Mouse (Mus musculus) forebrain, embryonic 12.5 days (tissue): Measurements from ENCODE around the gene Dthd1. TPM values are rescaled to one million over a fixed set of nuclear protein-coding genes. Genes with fewer than 3 reads are reported as not detected.

Experiments
- ATAC-seq: fragments of 200-750 bp; cut with Nextera tagmentation; 2 replicates; pipeline ENCODE4 v1.8.0; 2017; ENCODE audit warnings: moderate TSS enrichment; ENCODE audit not compliant: low FRiP score
- H3K27ac ChIP-seq: fragments of 300-500 bp; sonication (generic); 2 replicates; pipeline ENCODE4 v1.5.1; 2016; ENCODE audit warnings: mild to moderate bottlenecking
- H3K27me3 ChIP-seq: fragments of 300-500 bp; sonication (generic); 2 replicates; pipeline ENCODE4 v1.6.1; 2016; ENCODE audit warnings: mild to moderate bottlenecking
- H3K36me3 ChIP-seq: fragments of 300-500 bp; sonication (generic); replicated peaks from 2 replicates; pipeline ENCODE4 v1.6.1; 2016; ENCODE audit warnings: mild to moderate bottlenecking
- H3K4me1 ChIP-seq: fragments of 300-500 bp; sonication (generic); 2 replicates; pipeline ENCODE4 v1.6.1; 2016
- H3K4me2 ChIP-seq: fragments of 300-500 bp; sonication (generic); 2 replicates; pipeline ENCODE4 v1.6.1; 2016; ENCODE audit warnings: mild to moderate bottlenecking, moderate library complexity
- H3K4me3 ChIP-seq: fragments of 300-500 bp; sonication (generic); replicated peaks from 2 replicates; pipeline ENCODE4 v1.5.1; 2016; ENCODE audit warnings: mild to moderate bottlenecking
- H3K9ac ChIP-seq: fragments of 300-500 bp; sonication (generic); 2 replicates; pipeline ENCODE4 v1.6.1; 2016; ENCODE audit warnings: mild to moderate bottlenecking
- H3K9me3 ChIP-seq: fragments of 300-500 bp; sonication (generic); 2 replicates; pipeline ENCODE4 v1.6.1; 2016
- WGBS: fragments of 180-500 bp; shearing (Covaris S2); methylation state at CpG from one replicate; pipeline ENCODE4 v1.1.7; 2016; 5-methylcytosine and 5-hydroxymethylcytosine counted together
- polyA plus RNA-seq: library from polyadenylated mRNA; unstranded; fragments of >200 nt; fragmentation: Nextera tagmentation; extraction: Ambion mirVana; gene quantifications from 2 replicates; pipeline ENCODE4 v1.2.1, GENCODE M21; 2016

The Dthd1 gene
- polyA plus RNA-seq: not detected in 2 replicates

- H3K4me2 ChIP-seq: no peak within 1 kb of the TSS
- no peak for ATAC-seq
- no peak within 1 kb of the TSS for H3K27ac ChIP-seq
- 0 out of 2 replicates have a peak, but pooled peaks cover 2% of the 10 kb centered on the region for H3K9me3 ChIP-seq
- no peaks in the 10 kb centered on the region for H3K27me3 ChIP-seq
- WGBS: 81% methylated on average over 6 of the region's 6 CpGs
- no peak within 1 kb of the TSS for H3K4me3 ChIP-seq
- H3K4me1 ChIP-seq: no peaks in the 10 kb centered on the region
- H3K9ac ChIP-seq: no peak within 1 kb of the TSS
- H3K36me3 ChIP-seq: no peaks in the 10 kb centered on the region
Measured at GRCm38 (mm10) chr5:62813402-62814071, at the start of gene Dthd1. Gene Dthd1 (plus strand): TSS chr5:62813823.

- Histone ChIP-seq H3K4me2 (no peak overlapping the region), H3K9me3 (no peaks in the 10 kb centered on the region), H3K4me1 (peaks cover 3% of the 10 kb centered on the region; the same call in 1 of the 2 replicates), H3K27ac (no peak overlapping the region), H3K9ac (no peak overlapping the region), H3K27me3 (peaks cover 3% of the 10 kb centered on the region; the same call in 1 of the 2 replicates), H3K36me3 (no peaks in the 10 kb centered on the region), H3K4me3 (no peak overlapping the region)
- WGBS: 63% methylated on average over 5 of the region's 5 CpGs
- ATAC-seq: no peak
Measured at GRCm38 (mm10) chr5:62764161-62764560, 49.5 kb upstream of the Dthd1 start.

DNA sequence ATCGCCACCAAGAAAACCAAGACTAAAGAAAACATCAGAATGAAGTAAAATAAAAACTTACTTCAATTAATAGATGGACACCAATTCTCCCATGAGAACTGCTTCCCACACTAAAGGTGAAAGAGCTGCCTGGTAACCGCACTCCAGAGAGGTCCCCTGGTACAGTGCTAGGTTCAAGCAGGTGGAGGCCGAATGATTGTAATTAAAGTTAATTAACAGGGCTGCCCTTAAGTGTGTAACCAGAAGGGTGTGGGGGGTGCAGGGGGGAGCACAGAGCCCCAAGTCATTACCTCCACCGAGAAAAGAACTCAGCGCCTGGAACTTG lies 48.2 kb upstream of the Dthd1 start:
- ATAC-seq: peak; percentile 65
- Histone ChIP-seq H3K9ac (peak overlapping the region; percentile 70), H3K9me3 (no peaks in the 10 kb centered on the region), H3K4me3 (peak overlapping the region; percentile 70), H3K36me3 (no peaks in the 10 kb centered on the region), H3K4me1 (peaks cover 3% of the 10 kb centered on the region; the same call in 1 of the 2 replicates), H3K4me2 (peak overlapping the region; percentile 79), H3K27ac (no peak overlapping the region), H3K27me3 (peaks cover 3% of the 10 kb centered on the region; the same call in 1 of the 2 replicates)
- WGBS: 18% methylated on average over 5 of the region's 5 CpGs

DNA sequence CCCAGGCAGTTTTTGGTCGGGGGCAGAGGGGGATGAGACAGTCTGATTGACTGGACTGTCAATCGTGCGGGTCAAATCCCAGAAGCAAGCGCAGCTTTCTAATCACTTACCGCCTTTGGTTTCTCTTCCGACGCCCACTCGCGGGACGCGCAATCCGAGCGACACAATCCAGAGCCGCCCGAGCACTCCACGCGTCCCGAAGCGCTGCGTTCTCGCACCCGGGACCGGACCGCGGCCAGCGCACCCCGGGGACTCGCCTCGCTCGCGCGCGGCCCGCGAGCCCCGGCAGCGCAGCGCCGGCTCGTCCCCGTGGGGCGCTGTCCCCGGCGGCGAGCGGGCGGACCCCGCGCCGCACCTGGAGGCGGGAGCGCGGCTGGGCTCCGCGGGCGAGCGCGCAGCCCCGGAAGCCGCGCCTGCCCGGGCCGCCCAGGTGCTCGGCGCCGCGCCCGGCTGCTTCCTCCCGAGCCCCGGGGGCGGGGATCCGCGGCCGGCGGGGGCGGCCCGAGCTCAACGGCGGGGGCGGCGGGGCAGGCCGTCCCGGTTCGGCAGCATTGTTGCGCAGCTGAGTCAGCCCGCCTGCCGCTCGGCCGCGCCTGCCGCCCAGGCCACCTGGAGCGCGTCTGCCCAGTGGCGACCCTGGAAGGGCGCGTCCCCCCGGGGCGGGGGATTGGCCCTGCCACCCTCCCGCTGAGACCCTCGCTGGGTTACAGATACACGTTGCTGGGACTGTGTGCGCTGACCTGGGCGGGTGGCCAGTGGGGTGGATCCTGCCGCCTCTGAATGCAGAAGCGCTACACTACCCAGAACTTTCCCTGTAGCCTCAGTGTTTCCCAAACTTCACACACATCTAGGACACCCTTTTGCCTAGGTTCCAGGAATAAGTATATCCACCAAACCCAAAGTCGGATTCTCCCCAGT lies 47.6 kb upstream of the Dthd1 start, which contains the start of gene Arap2:
Arap2 (minus strand) TSS at position 376 of the 918 bp plus-strand sequence.
- H3K9ac ChIP-seq: peak within 1 kb of the TSS; percentile 70
- H3K4me3 ChIP-seq: peak within 1 kb of the TSS; percentile 70
- H3K4me2 ChIP-seq: peak within 1 kb of the TSS; percentile 79
- no peak within 1 kb of the TSS for H3K27ac ChIP-seq
- H3K9me3 ChIP-seq: no peaks in the 10 kb centered on the region
- H3K27me3 ChIP-seq: peaks cover 3% of the 10 kb centered on the region; the same call in 1 of the 2 replicates
- peak; percentile 90 for ATAC-seq
- H3K4me1 ChIP-seq: peaks cover 3% of the 10 kb centered on the region; the same call in 1 of the 2 replicates
- no peaks in the 10 kb centered on the region for H3K36me3 ChIP-seq
- under 1% methylated on average over 66 of the region's 106 CpGs for WGBS

DNA sequence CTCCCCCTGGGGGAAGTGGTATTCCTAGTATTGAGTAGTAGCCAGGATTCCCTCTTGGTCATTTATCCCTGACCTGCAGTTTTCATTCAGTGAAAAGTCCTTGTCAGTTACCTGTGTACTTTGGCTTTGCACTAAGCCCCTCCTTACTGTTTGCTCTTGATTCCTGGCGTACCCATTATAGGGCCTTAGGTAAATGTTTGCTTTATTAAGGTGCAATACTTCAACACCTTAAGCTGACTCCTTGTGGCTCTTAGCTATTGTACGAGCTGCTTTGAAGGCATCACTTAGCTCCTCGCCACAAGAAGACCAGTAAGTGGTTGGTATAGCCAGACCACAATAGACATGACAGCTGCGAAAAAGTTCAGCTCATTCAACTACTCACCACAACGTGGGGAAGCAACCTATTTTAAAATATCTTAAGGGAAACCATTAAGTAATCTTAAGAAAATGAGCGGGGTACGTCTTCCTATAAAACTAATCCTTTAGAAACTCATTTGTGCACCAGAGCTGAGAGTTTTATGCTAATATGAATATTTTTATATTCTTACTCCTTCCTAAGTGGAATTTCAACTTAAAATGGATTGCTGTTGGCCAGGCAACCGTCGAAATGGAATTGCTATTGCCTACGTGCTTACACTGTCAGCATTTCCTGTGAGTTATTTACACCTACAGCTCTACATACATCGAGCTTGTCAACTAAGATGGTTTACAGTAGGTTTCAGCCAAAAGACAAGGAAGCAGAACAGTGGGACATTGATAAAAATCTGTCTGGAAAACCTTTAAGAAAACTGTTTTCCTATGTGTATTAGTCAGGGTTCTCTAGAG lies 41.6 kb upstream of the Dthd1 start:
- no peaks in the 10 kb centered on the region for H3K9me3 ChIP-seq
- H3K4me2 ChIP-seq: no peak overlapping the region
- no peaks in the 10 kb centered on the region for H3K4me1 ChIP-seq
- no peaks in the 10 kb centered on the region for H3K36me3 ChIP-seq
- WGBS: 88% methylated on average over 11 of the region's 11 CpGs
- no peaks in the 10 kb centered on the region for H3K27me3 ChIP-seq
- no peak overlapping the region for H3K4me3 ChIP-seq
- no peak overlapping the region for H3K27ac ChIP-seq
- no peak overlapping the region for H3K9ac ChIP-seq
- ATAC-seq: no peak

DNA sequence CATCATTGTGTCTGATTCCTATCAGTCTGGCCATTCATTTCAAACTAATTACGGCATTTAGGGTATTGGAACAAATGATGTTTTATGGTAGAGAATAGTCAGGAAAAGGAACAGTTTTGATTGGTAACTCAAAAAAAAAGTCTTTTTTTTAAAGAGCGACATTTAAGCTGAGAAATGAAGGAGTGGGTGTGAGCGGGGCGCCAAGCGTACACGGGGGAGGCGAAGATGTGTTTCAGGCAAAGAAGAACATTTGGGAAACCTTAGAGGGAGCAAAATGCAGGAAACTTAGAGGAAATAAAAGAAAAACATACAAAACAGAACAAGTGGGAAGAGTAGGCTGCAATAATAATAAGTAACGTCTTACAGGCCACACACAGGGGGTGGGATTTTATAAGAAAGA lies 35.8 kb upstream of the Dthd1 start:
- Histone ChIP-seq H3K36me3 (no peaks in the 10 kb centered on the region), H3K27me3 (no peaks in the 10 kb centered on the region), H3K4me3 (no peak overlapping the region), H3K9me3 (no peaks in the 10 kb centered on the region), H3K4me1 (no peaks in the 10 kb centered on the region), H3K9ac (no peak overlapping the region), H3K27ac (no peak overlapping the region), H3K4me2 (no peak overlapping the region)
- ATAC-seq: no peak
- WGBS: 89% methylated on average over 8 of the region's 8 CpGs

- Histone ChIP-seq H3K27ac (no peak overlapping the region), H3K27me3 (no peaks in the 10 kb centered on the region), H3K4me1 (no peaks in the 10 kb centered on the region), H3K36me3 (no peaks in the 10 kb centered on the region), H3K4me2 (no peak overlapping the region), H3K4me3 (no peak overlapping the region), H3K9me3 (no peaks in the 10 kb centered on the region), H3K9ac (no peak overlapping the region)
- ATAC-seq: no peak
- WGBS: 79% methylated on average over 5 of the region's 5 CpGs
Measured at GRCm38 (mm10) chr5:62778682-62779081, 34.9 kb upstream of the Dthd1 start.

- no peak overlapping the region for H3K9ac ChIP-seq
- ATAC-seq: no peak
- no peak overlapping the region for H3K27ac ChIP-seq
- 80% methylated on average over 3 of the region's 3 CpGs for WGBS
- H3K36me3 ChIP-seq: no peaks in the 10 kb centered on the region
- H3K4me2 ChIP-seq: no peak overlapping the region
- no peaks in the 10 kb centered on the region for H3K4me1 ChIP-seq
- no peaks in the 10 kb centered on the region for H3K27me3 ChIP-seq
- H3K9me3 ChIP-seq: no peaks in the 10 kb centered on the region
- H3K4me3 ChIP-seq: no peak overlapping the region
Measured at GRCm38 (mm10) chr5:62786809-62787208, 26.8 kb upstream of the Dthd1 start.

GRCm38 (mm10) chr5:62790921-62791564 lies 22.6 kb upstream of the Dthd1 start:
- Histone ChIP-seq H3K9ac (no peak overlapping the region), H3K36me3 (no peaks in the 10 kb centered on the region), H3K4me2 (no peak overlapping the region), H3K27ac (no peak overlapping the region), H3K9me3 (no peaks in the 10 kb centered on the region), H3K4me1 (no peaks in the 10 kb centered on the region), H3K27me3 (no peaks in the 10 kb centered on the region), H3K4me3 (no peak overlapping the region)
- 91% methylated on average over 5 of the region's 5 CpGs for WGBS
- ATAC-seq: no peak

GRCm38 (mm10) chr5:62792776-62793175 lies 20.8 kb upstream of the Dthd1 start:
- Histone ChIP-seq H3K4me2 (no peak overlapping the region), H3K36me3 (no peaks in the 10 kb centered on the region), H3K9me3 (no peaks in the 10 kb centered on the region), H3K4me1 (no peaks in the 10 kb centered on the region), H3K9ac (no peak overlapping the region), H3K27me3 (no peaks in the 10 kb centered on the region), H3K27ac (no peak overlapping the region), H3K4me3 (no peak overlapping the region)
- no peak for ATAC-seq
- 93% methylated on average over 1 of the region's 1 CpGs for WGBS

DNA sequence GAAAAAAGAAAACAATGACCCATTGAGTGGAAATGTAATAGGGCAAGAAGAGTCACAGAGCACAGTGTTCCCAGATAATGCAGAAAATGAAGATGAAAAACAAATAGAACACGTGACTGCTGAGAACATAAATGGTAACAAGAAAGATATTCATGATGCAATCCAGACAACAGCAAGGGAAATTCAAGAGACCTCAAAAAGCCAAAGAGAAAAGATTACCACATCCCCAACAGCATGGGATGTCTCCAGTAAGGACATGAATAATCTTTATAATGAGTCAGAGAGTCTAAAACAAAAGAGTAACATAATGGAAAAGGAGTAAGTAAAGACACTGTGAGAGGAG lies 420 bp downstream of the Dthd1 start:
- H3K4me1 ChIP-seq: no peaks in the 10 kb centered on the region
- no peak for ATAC-seq
- H3K27me3 ChIP-seq: no peaks in the 10 kb centered on the region
- no peak overlapping the region for H3K9ac ChIP-seq
- no peak overlapping the region for H3K4me3 ChIP-seq
- no peaks in the 10 kb centered on the region for H3K9me3 ChIP-seq
- H3K36me3 ChIP-seq: no peaks in the 10 kb centered on the region
- no peak overlapping the region for H3K4me2 ChIP-seq
- 59% methylated on average over 1 of the region's 1 CpGs for WGBS
- no peak overlapping the region for H3K27ac ChIP-seq

DNA sequence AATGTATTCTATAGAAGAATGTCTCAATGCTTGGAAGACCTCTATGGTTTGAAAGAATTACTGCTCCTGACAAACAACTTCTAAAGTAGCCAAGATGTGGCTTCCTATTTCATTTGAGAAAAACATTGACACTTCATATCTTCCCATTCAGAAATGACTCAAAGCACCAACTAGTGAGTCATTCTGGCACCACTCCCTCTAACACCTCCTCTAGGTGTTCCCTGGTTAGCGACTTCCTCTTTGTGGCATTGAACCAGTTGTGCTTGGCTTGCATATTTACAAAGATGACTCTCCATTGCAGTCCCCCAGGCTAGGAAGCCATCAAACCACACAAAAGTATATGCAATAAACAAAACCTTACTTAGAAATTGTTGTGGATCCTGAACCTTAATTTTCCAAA lies 2.1 kb downstream of the Dthd1 start:
- ATAC-seq: no peak
- H3K9ac ChIP-seq: no peak overlapping the region
- H3K4me1 ChIP-seq: no peaks in the 10 kb centered on the region
- H3K27ac ChIP-seq: no peak overlapping the region
- H3K9me3 ChIP-seq: no peaks in the 10 kb centered on the region
- no peaks in the 10 kb centered on the region for H3K36me3 ChIP-seq
- WGBS: 87% methylated on average over 1 of the region's 1 CpGs
- no peaks in the 10 kb centered on the region for H3K27me3 ChIP-seq
- no peak overlapping the region for H3K4me2 ChIP-seq
- H3K4me3 ChIP-seq: no peak overlapping the region
